Mouse (Mus musculus): Measurements from ENCODE around the gene Spink4. TPM values are rescaled to one million over a fixed set of nuclear protein-coding genes. Genes with fewer than 3 reads are reported as not detected.
A peak's percentile ranks its signal among the peaks of the same experiment; 100 is the strongest.
"Not testable (repeated sequence)": the region's sequence is repeated elsewhere in the genome, so short reads cannot be mapped to it uniquely, and the experiment has no call there.

Gene Spink4
- total and polyA plus RNA-seq, 3 experiments, result 15.7 to 112 TPM; not detected in 1

DNA sequence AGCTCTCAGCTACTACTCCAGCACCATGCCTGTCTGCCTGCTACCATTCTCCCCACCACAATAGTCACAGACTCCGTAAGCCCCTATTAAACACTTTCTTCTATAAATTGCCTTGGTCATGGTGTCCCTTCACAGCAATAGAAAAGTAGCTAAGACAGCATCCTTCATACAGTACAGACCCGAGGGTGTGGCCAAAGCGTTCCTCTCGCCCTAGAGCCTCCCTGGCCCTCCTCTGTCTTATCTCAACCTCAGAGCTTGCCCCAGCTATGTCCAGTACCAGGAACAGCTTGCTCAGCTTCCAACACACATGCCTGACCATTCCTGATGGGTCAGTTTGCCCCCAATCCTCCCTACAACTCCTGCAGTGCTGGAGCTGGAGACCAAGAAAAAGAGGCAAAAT, 19.2 kb upstream of the Spink4 start:
- no peak for DNase-seq

DNA sequence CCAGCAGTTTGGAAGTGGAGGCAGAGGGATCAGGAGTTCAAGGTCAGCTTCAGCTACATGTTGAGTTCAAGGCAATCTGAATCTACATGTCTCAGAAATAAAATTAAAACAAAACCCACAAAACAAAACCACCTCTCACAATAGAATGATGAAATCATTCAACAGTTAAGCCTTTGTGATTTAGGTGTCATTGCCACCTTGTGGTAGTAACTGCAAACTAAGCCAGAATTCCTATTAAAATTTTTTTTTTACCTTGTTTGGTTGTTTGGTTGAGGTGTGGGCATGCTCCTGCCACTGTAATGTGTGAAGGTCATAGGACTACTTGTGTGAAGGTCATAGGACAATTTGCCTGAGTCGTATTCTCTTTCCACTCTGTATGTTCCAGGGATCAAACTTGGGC, 13.6 kb upstream of the Spink4 start:
- DNase-seq, result no peak

DNA sequence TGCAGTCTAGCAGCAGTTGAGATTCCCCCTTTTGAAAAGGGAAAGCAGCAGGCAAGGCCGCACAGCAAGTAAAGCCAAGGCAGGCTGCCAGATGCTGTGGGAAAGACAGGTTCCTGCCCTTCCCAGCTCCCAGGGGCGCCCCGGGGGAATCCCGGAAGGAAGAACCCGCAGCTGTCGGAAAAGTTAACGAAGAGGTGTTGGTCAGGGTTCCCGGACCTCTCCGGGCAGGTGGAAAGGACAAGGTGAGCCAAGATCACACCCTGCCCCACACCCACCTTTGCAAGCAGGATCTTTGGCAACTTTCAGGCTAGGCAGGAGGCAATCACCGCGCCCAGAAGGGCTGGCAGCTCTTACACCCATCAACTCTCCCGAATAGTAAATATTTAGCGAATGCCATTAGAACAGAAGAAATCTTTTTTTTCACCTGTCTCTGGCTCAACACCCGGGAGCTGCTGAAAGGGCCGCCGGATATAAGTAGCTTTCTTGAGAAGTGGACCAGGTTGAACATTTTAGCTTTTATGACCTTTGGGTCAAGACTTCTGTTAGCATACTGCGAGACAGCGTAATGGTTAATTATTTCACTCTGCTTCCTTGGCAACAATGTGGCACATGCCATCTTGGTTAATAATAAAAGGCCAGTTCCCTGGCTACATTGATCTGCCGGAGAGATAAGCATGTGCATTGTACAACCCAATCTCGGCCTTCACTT, 11.4 kb upstream of the Spink4 start:
- DNase-seq, result peak; percentile 62

DNA sequence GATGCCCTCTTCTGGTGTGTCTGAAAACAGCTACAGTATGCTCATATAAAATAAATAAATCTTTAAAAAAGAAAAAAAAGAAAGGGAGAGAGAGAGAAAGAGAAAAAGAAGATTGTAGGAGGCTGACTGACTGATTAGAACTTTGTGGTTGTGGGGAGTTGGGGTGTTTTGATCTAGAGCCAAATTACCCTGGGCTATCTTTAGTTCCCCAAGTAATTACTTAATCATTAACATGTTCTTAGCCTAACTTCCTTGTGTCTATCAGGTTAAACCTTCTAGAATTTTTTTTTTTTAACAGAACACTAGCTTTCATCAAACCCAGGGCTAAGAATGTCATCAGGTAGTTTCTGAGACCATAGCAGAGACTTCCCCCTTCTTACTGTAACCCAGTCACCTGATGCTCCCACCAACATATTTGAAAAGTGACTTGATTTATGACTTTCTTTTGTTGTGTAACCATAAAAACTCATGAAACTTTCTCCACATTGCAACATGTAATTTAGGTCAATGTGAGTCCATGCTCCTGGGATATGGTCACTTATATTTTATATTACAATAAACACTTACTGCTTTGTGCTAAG, 5.5 kb upstream of the Spink4 start:
- no peak for DNase-seq

DNA sequence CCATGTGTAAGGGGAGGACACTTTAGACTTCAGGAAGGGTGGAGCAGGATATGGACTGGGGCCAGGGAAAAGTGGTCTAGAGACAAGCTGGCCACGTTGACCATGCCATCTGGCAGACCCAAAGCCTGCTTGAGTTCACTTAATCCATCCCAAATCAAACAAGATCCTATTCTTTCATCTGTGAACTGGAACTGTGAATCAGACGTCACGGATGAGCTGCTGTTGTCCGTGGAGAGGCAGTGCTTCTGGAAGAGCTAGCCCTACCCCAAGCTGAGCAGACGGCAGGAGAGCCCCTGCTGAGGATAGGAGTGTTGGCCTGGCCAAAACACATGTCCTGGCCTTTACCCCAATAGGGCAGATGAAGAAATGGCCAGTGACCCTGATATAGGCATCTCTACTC, 3.9 kb upstream of the Spink4 start:
- DNase-seq, result no peak

DNA sequence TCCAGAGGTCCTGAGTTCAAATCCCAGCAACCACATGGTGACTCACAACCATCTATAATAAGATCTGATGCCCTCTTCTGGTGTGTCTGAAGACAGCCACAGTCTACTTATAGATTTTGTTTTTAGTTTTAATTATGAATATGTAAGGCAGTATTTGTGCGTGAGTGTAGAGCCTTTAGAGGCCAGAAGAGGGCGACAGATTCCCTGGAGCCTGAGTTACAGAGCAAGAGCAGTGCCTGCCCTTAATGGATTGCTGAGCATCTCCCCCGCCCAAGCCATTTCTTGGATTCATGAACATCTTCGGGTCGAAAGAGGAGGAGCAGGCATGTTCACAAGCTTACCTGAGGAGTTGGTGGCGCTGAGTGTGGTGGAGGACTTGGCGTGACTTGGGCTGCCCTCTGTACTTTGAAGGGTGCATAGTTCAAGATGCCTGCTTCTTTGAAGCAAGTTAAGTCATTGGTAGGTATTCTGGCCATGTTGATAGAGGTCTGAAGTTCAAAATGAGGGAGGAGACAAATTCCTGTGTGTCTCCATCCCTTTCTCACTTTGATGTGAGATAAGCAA, 3.2 kb upstream of the Spink4 start:
- DNase-seq, result no peak

DNA sequence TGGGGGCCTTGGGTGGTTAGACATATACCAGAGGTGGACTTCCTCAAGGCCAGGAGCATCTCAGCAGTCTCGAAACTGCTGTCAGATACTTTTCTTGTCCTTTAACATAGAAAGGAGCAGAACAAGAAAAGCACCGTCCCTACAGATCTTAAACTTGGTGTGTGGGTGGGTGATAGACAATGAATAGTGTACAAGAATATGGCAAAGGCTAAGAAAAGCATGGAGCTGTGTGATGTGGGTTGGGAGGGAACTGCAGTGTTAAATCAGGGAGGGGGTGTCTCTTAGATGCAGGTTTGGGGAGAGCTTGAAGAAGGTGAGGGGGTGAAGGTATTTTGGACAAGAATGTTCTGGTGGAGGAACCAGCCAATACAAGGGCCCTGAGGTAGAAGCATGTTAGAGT, 724 bp downstream of the Spink4 start:
- DNase-seq, result no peak

DNA sequence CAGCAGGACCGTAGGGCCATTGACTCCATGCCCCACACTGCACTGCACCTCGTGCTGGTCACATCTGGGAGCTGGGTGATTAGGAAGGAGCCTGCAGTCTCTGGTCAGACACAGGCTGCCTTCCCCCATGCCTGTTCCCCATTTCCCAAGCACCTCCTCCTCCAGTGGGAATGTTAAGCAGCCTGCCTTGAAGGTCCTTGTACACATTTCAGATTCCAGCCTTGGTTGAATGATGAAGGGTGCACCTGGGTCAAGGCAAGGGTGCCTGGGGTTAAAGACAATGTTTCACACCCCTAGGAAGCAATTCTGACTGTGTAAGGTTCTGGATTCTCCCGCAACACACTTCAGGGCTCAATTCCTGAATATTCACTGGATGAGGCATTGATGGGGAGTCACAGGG, 1.4 kb downstream of the Spink4 start:
- DNase-seq, result peak; percentile 29

DNA sequence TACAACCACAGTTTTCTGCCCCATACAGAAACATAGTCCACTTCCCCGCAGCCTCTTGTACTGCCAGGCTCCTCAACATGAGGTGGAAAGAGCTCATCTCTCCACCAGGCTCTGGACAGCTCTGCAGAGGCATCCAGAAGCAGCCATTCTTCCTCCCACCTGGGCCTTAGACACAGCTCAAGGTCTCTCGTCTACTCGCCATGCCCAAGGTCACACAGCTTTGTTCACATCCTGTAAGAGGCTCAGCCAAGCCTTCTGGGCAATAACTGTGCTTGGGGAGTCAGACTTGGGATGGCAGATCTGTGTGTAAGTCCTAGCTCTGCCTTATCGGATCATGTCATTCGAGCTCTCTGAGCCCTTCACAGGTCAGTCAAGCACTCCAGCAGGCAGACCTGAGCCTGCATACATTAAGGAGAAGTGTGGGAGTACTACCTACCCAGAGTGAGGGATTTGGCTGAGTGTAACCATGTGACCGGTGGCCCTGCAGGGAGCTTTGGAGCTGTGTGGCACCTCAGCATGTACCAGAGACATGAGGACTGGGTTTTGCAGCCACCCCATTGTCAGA, 3.3 kb downstream of the Spink4 start:
- DNase-seq, result peak; percentile 54

DNA sequence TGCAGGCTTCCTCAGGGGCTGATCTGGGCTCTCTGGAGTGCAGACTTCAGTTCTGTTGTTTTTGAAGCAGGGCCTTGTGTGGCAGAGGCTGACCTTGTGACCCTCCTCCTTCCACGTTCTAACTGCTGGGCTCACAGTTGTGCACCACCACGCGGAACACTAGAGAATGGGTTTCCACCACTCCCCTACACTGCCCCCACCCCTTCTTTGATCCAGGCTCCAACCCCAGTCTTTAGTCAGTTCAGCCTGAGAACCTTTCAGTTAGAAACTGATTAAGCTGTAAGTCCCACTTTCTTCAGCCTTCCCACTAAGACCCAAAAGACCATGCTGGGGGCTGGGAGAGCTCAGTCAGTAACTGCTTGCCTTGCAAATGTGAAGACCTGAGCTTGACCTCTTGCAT, 5.7 kb downstream of the Spink4 start:
- DNase-seq, result no peak

DNA sequence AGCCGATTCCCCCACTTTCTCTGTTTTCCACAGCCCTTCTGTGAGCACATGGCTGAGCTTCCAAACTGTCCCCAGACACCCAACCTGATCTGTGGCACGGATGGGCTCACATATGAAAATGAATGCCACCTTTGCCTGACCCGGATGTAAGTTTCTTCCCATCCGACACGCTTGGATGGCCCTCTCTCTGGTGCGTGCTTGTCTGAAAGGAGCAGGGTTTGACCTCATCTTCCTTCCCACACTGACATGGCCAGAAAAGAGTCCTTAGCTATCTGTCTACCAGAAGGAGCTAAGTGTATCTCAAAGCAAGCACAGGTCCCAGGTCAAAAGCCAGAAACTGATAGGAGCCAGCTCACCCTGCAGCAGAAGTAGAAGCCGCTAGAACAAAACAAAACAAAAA, 9.2 kb downstream of the Spink4 start:
- DNase-seq, result no peak

DNA sequence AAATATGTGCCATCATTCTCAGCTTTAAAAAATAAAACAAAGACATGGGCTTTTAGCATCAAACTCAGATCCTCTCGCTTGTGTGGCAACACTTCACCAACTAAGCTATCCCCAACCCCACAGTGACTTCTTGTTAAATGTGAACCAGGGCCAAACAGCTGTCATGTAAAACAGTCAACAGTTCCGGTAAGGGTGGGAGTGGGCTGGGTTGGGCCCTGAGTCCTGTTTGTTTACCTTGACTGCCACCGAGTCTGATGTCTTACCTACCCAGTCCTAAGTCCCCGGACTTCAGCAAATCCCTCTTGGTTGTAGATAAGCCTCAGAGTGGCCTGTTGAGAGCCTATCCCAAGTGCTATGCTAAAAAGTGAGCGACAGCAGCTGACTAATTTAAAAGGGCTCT, 13.8 kb downstream of the Spink4 start:
- DNase-seq, result no peak

DNA sequence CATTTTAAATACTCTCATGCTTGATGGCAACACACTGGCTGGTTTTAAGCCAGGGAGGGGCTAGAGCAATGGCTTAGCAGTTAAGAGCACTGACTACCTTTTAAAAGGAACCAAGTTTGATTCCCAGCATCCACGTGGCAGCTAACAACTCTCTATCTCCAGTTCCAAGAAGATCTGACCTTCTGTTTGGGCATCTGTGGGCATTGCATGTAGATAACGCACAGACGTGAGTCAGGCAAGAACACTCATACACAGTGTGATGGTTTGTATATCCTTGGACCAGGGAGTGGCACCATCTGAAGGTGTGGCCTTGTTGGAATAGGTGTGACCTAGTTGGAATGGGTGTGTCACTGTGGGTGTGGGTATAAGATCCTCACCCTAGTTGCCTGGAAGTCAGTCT, 14.5 kb downstream of the Spink4 start:
- not testable (repeated sequence) for DNase-seq

DNA sequence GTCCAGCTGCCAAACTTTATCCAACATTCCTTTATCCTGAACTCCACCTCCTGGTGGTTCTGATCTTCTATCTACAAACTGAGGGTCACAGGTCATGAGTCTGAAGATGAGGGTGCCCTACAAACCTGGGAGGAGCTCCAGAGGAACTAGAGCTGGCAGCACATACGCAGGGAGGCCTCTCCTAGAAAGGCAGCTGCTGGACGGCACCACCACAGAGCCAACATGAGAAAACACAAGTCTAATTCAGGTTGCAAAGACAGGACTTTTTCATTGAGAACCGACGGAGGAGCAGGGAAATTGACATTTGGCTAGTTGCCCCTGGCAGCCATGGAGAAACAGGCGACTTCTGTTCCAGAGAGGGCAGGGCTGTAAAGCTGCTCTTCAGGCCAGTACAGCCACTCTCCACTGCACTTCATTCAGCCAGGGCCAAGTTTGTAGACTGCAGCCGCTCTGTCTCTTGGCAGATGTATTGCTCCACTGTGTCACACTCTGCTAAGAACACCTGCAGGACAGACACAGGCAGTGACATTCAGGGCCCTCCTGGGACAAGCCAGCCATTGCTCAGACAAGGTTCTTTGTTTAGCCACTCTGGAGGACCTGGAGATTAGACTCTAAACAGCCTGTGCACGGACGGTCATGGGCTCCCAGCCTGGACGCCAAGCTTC, 16.5 kb downstream of the Spink4 start:
- peak; percentile 53 for DNase-seq

DNA sequence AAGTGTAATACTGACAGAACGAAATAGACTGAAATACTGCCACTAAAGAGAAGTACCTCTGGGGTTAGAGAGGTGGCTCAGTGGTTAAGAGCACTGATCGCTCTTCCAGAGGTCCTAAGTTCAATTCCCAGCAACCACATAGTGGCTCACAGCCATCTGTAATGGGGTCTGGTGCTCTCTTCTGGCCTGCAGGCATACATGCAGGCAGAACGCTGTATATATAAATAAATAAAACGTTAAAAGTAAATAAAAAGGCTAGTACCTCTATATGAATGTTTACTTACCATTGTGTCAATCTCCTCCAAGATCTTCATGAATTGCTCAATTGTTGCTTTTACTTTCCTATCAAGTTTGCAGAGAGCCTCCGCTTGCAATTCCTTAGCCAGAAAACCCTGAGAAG, 18.9 kb downstream of the Spink4 start:
- no peak for DNase-seq

DNA sequence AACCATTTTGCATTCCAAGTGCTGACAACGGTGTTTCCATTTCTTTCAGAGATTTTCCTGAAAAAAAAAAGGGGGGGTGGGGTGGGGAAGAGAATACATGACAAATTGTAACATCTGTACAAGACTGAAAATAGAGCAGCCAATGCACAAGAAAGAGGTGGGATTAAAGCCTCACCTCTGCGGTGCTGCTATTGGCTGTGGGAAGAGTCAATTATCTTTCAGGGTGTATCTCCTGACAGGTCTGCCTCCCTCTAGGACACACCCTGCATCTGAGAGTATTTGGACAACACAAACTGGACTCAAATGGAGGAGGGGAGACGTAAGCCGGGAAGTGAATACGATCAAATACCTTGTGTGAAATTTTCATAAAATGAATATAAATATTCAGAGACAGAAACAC, 23.8 kb downstream of the Spink4 start:
- no peak for DNase-seq

DNA sequence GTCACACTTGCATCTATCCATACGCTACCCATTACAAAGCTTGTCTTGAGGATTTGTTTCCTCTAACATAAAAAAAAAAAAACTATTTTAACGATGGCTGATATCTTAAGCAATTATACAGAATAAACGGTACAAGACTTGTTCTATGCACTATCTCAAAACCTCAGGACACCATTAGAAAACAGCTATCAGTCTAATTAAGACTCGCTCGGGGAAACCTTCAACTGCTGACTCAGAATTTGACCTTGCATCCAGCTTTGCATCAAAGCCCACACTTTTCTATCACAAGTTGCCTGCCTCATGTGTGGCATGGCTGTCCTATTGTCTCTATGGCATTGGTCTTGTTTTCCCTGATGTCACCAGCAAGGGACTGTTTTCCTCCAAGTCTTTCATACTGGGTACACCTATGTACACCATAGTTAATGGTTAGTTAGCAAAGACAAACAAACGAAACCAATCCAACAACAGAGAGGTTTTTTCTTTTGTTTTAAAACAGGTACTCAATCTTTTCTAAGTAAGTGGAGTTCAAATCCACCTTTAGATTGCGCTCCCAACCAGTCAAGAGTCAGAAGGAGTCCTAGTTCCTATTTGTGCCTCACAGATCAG, 26.8 kb downstream of the Spink4 start:
- peak; percentile 40 for DNase-seq

DNA sequence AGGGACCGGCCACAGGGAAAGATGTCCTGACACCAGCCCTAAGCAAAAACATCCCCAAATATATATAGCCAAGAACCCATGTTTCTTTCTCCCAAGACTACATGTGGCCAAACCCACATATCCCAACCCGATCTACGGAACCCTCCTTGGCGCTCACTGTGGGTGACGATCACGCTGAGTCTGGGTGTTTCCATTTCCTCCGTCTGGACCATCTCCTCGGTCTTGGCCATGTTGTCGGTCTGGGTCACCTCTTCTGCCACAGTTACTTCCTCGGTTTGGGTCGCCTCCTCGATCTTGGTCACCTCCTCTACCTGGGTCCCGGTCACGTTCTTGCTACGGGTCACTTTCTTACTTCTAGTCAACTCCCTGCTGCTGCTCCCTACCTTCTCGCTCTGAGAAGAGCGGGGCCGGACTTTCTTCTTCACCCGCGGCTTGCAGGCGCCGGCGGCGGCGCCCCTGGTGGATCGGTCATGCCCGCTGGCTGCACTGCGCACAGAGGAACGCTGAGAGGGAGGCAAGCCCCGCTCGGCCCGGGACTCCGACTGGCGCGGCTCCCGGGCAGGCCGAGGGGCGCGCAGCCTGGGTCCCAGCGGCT, 27.8 kb downstream of the Spink4 start:
- no peak for DNase-seq

DNA sequence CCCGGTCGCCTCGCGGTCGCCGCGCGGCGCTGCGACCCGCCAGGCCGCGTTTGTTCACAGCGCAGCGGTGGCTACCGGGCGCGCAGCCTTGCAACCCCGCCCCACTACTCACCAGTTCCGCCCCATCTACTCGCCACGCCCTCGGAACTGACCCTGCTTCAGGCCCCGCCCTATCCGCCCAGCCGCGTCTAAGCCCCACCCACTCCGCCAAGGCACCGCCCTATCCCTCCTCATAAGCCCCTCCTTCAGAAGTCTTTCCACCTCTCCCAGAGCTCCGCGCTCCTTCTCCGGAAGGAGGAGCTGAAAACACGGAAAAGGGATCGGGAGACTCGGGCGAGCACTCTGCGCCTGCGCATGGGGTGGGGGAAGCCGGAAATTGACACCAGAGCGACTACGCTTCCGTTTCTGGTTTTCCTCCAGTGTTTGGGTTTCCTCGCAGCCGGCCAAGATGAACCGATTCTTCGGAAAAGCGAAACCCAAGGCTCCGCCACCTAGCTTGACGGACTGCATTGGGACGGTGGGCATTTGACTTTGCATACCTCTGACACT, 28.4 kb downstream of the Spink4 start, which contains the start of the genes Bag1 and Chmp5:
Bag1 (minus strand) TSS at position 135 of the 549 bp plus-strand sequence.
Chmp5 (plus strand) TSS at position 248 of the 549 bp plus-strand sequence.
- DNase-seq, result peak; percentile 100

DNA sequence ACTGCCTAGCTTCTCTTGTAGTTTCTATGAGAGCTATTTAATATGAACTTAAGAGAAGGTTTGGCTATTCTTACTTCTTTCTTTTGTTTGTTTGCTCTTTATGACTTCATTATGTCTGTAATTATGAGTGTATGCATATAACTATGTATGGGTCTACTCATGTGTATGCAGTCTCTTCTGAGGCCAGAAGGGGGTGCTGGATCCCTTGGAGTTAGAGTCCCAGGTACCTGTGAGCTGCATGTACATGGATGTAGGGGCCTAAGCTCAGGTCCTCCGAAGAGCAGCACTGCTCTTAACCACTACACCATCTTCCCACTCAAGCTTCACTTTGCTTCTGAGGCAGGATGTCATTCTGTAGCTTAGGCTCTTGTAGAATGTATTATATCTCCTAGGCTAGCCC, 33.7 kb downstream of the Spink4 start:
- no peak for DNase-seq

DNA sequence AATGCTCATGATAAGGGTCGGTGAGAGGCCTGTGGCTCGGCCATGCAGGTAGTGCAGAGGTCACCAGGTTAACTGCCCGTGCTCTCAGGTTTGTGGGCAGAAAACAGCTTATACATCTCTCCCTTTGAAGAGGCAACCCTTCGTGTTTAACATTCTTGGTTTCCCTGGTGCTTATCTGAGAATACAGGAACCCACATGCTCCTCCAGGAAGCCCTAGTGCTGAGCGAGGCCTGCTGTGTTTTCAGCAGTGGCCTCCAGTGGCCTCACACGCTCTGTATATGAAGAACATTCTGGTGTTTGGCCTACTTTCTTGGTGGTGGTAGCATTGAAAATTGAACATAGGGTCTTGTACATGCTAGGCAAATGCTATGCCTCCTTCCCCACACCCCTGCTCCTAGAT, 36.1 kb downstream of the Spink4 start:
- no peak for DNase-seq

DNA sequence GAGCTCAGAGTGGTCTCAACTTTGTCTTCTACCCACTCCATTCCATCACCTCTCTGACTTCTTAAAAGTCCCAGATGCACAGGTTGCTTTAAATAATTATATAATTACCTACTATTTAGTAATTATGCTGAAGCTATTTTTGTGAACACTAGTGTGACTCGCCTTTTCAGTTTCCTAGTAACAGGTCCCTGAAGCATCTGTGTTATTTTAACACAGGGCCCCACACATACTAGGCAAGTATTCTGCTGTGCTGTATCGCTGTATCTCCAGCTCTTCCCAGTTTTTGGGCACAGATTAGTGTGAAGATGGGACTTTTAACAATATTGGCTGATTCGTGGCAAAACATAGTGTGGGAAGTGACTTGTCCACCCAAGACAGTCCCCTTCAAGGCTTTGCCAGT, 43.7 kb downstream of the Spink4 start:
- DNase-seq, result no peak

Data from adrenal gland, adult 2 months (tissue).